Mouse (Mus musculus) layer of hippocampus, adult 9-10 months (tissue): ENCODE measurements around the gene Anapc1.
"Not testable (repeated sequence)": the region's sequence is repeated elsewhere in the genome, so short reads cannot be mapped to it uniquely, and the experiment has no call there.

Source experiments
- DNase-seq: peaks from one replicate; pipeline ENCODE4 v3.0.0; 2022; ENCODE audit warnings: low spot score

The Anapc1 gene

GRCm38 (mm10) chr2:128697047-128697446 is 9.9 kb upstream of the Anapc1 start:
- no peak for DNase-seq

DNA sequence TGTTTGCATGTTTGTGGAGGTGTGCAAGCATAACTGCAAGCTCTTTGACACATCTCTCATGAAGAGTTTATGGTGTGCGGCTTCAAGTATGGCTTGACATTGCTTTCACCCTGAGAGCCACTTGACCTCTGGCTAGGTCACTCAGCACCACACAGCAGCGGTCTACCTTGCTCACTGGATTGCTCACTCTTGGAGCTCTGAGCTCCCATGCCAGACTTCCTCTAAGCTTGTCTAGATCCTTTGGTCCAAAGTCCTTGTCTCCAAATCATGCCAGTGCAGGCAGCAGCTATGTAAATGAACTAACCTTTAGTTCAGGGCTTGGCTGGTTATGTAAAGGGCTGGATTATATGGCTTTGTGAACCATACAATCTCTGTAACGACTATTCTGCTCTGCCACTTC is 9.2 kb upstream of the Anapc1 start:
- no peak for DNase-seq

GRCm38 (mm10) chr2:128694548-128694947 is 7.4 kb upstream of the Anapc1 start:
- DNase-seq: no peak

DNA sequence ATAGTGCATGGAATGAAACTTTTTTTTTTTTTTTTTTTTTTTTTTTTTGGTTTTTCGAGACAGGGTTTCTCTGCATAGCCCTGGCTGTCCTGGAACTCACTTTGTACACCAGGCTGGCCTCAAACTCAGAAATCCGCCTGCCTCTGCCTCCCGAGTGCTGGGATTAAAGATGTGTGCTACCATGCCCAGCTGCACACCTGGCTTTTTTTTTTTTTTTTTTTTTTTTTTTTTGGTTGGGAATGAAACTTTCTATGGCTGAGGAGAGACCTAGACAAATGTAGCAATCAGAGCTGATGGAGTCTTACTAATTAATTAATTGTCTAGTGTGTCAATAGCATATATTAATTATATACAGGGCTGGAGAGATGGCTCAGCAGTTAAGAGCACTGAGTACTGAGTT is 6.6 kb upstream of the Anapc1 start:
- not testable (repeated sequence) for DNase-seq

- no peak for DNase-seq
Observed at GRCm38 (mm10) chr2:128693236-128693635, 6.0 kb upstream of the Anapc1 start.

- no peak for DNase-seq
Observed at GRCm38 (mm10) chr2:128692771-128693170, 5.6 kb upstream of the Anapc1 start.

- DNase-seq: no peak
Observed at GRCm38 (mm10) chr2:128692336-128692735, 5.1 kb upstream of the Anapc1 start.

DNA sequence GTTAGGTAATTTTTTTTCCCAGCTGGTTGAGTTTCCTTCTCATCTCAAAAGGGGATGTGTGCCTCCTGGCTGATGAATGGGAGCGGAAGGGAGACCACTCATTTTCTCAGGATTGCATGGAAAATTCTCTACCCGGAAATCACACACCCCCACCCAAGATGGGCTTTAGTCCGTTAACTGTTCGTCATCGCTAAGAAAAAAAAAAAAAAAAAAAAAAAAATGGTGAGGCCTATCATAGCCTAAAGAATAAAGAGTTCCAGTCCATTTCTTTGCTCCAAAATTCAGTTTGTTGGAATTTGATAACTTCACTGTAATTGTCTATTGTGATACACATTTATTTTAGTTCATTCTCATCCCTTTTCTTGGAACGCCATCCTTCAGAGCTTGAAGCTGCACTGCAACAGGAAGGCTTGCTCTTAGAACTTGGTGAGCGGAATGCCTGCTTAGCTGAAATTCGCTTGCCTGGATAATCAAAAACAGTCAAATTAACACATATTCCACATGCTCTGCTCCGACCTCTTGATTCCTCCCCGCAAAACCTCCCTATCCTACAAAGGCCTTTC is 448 bp upstream of the Anapc1 start:
- no peak for DNase-seq

GRCm38 (mm10) chr2:128680661-128681060 is 6.5 kb downstream of the Anapc1 start:
- DNase-seq: no peak

GRCm38 (mm10) chr2:128620578-128620977 is 66.6 kb downstream of the Anapc1 start:
- no peak for DNase-seq

GRCm38 (mm10) chr2:128615366-128615765 is 71.8 kb downstream of the Anapc1 start:
- no peak for DNase-seq

DNA sequence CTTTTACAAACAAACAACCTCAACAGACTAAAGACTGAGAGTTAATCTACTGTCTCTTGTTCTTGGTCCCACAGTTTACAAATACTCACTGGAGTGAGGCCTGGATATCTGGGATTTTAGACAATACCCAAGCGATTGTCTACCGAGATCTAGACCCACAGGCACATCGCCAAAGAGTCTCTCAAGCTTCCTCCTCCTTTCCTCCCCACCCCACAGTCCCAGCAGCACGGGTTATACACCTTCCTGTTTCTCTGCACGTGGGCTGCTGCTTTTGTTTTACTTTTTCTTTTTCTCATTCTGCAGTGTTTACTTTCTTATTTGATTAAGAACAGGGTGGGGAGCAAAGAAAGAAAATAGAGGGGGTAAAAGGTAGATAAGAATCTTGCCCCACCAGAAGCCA is 73.8 kb downstream of the Anapc1 start:
- DNase-seq: no peak

DNA sequence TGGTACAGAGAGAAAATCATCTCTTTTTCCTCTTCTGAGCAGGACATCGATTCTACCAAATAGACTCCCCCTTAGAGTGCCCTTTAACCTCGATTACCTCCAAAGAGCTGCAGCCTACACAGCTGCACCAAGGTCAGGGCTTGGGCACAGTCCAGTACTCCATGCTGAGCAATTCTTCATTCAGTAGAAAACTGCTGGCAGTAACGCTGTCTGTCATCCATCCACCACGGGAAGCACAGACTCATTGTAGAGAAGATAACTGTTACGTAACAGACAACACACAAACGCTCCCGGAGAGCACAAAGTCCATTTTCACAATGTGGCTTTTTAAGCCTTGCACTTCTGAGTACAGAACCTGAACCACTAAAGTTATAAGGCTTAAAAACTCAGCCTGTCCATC is 74.9 kb downstream of the Anapc1 start:
- DNase-seq: no peak

DNA sequence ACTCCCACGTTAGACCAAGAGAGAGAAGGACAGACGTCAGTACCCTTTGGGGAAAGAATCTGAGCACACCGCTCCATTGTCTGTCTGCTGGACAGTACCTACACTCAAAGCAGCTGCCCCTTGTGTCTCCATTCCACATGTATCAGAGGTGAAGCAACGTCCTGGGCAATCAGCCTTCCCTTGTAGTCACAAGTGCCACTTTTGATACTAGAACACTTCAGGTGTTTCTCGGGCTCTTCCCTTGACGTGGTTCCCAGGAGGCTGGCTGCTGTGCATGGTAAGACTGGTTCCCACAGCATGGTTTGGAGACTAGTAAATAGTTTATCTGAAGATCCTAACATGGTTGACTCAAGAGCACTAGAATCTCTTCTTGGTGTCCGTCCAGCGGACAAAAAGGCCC is 76.0 kb downstream of the Anapc1 start:
- DNase-seq: no peak

GRCm38 (mm10) chr2:128609286-128609685 is 77.9 kb downstream of the Anapc1 start:
- no peak for DNase-seq

DNA sequence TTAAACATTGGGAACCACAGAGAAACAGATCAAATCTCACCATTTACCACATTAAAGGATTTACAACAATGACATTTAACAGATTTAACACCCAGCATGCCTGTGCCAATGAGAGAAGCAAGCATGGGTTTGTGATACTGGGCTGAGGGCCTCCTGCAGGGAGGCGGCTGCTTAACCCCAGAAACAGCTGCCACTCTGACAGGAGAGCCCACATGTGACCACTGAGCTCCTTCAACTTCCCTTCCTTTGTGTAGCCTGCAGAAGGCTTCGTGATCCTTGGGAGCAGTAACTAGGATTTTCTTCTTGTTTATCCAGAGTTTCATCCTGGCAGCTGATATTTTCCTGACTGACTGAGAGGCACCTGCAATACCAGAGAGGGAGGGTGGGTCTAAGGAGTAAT is 85.7 kb downstream of the Anapc1 start:
- DNase-seq: no peak

DNA sequence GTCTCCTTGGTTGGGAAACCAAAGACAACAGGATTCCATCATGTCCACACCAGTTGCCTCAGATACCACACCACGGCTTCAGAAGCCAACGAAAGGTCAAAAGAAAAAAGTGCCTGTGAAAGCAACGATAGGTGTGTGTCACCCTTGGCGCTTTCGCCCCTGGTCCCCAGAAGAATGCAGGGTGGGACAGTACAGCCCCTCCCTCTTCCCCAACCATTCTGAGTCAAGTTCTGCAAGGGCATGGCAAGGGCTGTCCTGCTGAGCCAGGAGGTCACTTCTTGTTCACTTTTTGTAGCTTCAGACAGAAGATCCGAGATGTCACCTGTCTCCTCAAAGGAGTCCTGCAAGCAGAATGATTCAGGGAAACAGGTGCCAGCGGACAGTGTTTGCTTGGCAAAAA is 94.9 kb downstream of the Anapc1 start:
- no peak for DNase-seq

DNA sequence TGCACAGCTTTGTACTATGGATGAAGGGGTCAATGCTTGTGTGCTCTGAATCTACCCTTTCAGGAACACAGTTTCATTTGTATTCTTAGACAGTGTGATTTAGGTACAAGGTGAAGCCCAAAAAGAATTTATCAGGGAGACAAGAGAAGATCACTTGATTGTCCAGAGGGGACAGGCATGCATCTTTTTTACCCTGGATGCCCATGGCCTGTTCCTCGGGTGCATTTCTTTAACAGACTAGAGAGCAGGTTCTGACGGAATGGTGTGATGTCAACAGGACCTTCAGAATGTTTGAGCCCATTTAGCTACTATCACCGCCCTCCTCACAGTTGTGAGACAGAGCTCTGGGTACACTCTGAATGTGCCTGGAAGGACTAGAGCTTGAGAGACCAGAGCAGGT is 96.3 kb downstream of the Anapc1 start, which contains the start of gene Spdye4c:
TSS of gene Spdye4c (plus strand) at position 301 of the 400 bp plus-strand sequence.
- no peak for DNase-seq

DNA sequence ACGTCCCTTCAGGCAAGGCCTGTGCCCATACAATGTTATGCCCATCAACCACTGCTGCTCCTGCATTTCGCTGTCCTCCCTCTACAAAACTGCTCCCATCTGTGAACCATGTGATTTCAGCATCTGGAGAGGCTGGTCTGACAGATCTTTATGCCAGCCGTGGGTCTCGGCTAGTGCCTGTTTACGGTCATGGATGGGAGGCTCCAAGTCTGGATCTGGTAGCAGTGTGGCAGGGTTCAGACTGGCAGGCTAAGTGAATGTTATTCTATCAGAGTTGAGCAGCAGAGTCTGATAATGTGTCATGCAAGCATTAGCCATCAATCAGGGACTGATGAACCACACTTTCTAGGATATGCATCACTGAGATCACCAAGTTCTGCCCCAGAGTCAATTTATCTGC is 104.3 kb downstream of the Anapc1 start:
- DNase-seq: no peak

- DNase-seq: peak; percentile 82
Observed at GRCm38 (mm10) chr2:128572726-128573624, 114.2 kb downstream of the Anapc1 start.

GRCm38 (mm10) chr2:128571001-128571400 is 116.2 kb downstream of the Anapc1 start:
- DNase-seq: no peak

DNA sequence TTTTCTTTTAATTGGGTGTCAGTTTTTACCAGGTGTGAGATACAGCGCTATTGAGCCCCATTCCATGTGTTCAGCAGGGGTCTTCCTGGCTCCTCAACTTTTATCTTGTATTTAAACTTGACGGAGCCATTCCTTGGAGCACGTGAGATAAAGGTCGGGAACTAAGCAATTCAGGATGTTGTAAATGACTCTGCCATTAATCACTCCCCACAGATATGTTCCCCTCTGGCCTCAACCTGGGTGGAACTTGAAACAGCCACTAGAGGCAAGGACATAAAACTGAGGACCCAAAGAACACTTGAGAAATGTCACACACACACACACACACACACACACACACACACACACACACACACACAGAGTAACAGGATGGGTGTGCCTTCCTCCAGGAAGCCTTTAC is 118.7 kb downstream of the Anapc1 start:
- no peak for DNase-seq

GRCm38 (mm10) chr2:128568018-128568417 is 119.2 kb downstream of the Anapc1 start:
- DNase-seq: no peak
